Mouse (Mus musculus) midbrain, embryonic 13.5 days (tissue): ENCODE measurements around the gene Lysmd2. TPM values are rescaled to one million over a fixed set of nuclear protein-coding genes. Genes with fewer than 3 reads are reported as not detected.
A peak's percentile ranks its signal among the peaks of the same experiment; 100 is the strongest.
"Not testable (repeated sequence)": the region's sequence is repeated elsewhere in the genome, so short reads cannot be mapped to it uniquely, and the experiment has no call there.

Experiments
- ATAC-seq: fragments of 200-750 bp; cut with Nextera tagmentation; 2 replicates; pipeline ENCODE4 v1.8.0; 2017; ENCODE audit warnings: mild to moderate bottlenecking, moderate TSS enrichment, moderate library complexity
- H3K27ac ChIP-seq: fragments of 300-500 bp; sonication (generic); 2 replicates; pipeline ENCODE4 v1.5.1; 2015; ENCODE audit warnings: inconsistent platforms, mild to moderate bottlenecking, moderate library complexity
- H3K27me3 ChIP-seq: fragments of 300-500 bp; sonication (generic); 2 replicates; pipeline ENCODE4 v1.6.1; 2015; ENCODE audit warnings: mild to moderate bottlenecking, inconsistent platforms
- H3K36me3 ChIP-seq: fragments of 300-500 bp; sonication (generic); 2 replicates; pipeline ENCODE4 v1.6.1; 2015; ENCODE audit warnings: mild to moderate bottlenecking, inconsistent platforms
- H3K4me1 ChIP-seq: fragments of 300-500 bp; sonication (generic); replicated peaks from 2 replicates; pipeline ENCODE4 v1.6.1; 2015; ENCODE audit warnings: inconsistent platforms
- H3K4me2 ChIP-seq: fragments of 300-500 bp; sonication (generic); replicated peaks from 2 replicates; pipeline ENCODE4 v1.6.1; 2015; ENCODE audit warnings: moderate library complexity, mild to moderate bottlenecking, inconsistent platforms
- H3K4me3 ChIP-seq: fragments of 300-500 bp; sonication (generic); replicated peaks from 2 replicates; pipeline ENCODE4 v1.5.1; 2015; ENCODE audit warnings: mild to moderate bottlenecking, inconsistent platforms
- H3K9ac ChIP-seq: fragments of 300-500 bp; sonication (generic); replicated peaks from 2 replicates; pipeline ENCODE4 v1.6.1; 2015; ENCODE audit warnings: mild to moderate bottlenecking, inconsistent platforms
- H3K9me3 ChIP-seq: fragments of 300-500 bp; sonication (generic); 2 replicates; pipeline ENCODE4 v1.6.1; 2016; ENCODE audit warnings: mild to moderate bottlenecking, inconsistent platforms
- WGBS: fragments of 180-500 bp; shearing (Covaris S2); methylation state at CpG from one replicate; pipeline ENCODE4 v1.1.7; 2015; 5-methylcytosine and 5-hydroxymethylcytosine counted together
- polyA plus RNA-seq: library from polyadenylated mRNA; unstranded; fragments of >200 nt; fragmentation: Nextera tagmentation; extraction: Ambion mirVana; gene quantifications from 2 replicates; pipeline ENCODE4 v1.2.1, GENCODE M21; 2015

The Lysmd2 gene
- polyA plus RNA-seq, 1 experiment from 2014 or later = 17.9 TPM

GRCm38 (mm10) chr9:75632902-75633301 is 7.4 kb downstream of the Lysmd2 start:
- H3K36me3 ChIP-seq = no peaks in the 10 kb centered on the region
- H3K9me3 ChIP-seq = no peaks in the 10 kb centered on the region
- ATAC-seq = no peak; the same call in 1 of the 2 replicates
- H3K27me3 ChIP-seq = no peaks in the 10 kb centered on the region
- WGBS = 17% methylated on average over 1 of the region's 1 CpGs
- no peak overlapping the region for H3K9ac ChIP-seq
- H3K27ac ChIP-seq = 0 out of 2 replicates have a peak overlapping the region, but pooled peaks have one; percentile 4
- no peak overlapping the region for H3K4me3 ChIP-seq
- H3K4me1 ChIP-seq = peaks cover 7% of the 10 kb centered on the region; the same call in 1 of the 2 replicates
- H3K4me2 ChIP-seq = no peak overlapping the region

DNA sequence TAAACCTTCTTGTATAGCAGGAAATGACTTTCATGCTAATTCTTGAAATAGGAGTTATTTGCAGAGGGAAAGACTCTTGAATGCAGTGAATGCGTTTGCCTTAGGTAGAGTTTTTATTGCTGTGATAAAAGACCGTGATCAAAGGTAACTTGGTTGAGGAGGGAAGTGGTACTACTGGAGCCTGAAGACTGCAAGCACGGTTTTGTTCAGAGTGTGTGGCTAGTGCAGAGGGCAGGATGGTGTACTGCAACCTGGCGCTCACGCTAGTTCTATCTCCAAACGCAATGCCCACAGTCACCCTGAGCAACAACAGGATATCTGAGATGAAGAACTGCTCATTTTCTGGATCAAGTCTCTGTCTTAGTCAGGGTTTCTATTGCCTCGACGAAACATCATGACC is 8.1 kb downstream of the Lysmd2 start:
- no peaks in the 10 kb centered on the region for H3K9me3 ChIP-seq
- ATAC-seq = no peak
- WGBS = 92% methylated on average over 8 of the region's 8 CpGs

DNA sequence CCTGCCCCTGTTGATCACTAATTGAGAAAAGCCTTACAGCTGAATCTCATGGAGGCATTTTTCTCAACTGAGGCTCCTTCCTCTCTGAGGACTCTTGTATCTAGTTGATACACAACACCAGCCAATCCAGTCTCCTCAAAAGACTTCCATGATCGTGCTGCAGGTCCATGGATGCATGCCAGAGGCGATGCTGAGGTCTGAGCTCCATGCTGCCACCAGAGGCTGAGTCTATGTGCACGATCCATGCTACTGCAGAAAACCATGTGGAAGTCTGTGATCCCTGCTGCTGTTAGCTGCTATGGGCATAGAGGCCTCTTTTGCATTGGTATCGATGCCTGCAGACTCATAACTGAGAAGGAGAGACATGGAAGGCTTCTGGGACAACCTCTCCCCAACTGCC is 8.7 kb downstream of the Lysmd2 start:
- Histone ChIP-seq H3K27me3 (no peaks in the 10 kb centered on the region), H3K4me2 (no peak overlapping the region), H3K4me1 (peaks cover 7% of the 10 kb centered on the region; the same call in 1 of the 2 replicates), H3K9ac (no peak overlapping the region), H3K9me3 (no peaks in the 10 kb centered on the region), H3K4me3 (no peak overlapping the region), H3K27ac (no peak overlapping the region), H3K36me3 (no peaks in the 10 kb centered on the region)
- no peak for ATAC-seq
- WGBS = 82% methylated on average over 4 of the region's 4 CpGs

More for the DNA sequence above, 8.1 kb downstream of the Lysmd2 start:
- Histone ChIP-seq H3K4me3 (no peak overlapping the region), H3K27ac (no peak overlapping the region), H3K4me2 (no peak overlapping the region), H3K9ac (no peak overlapping the region), H3K4me1 (peaks cover 7% of the 10 kb centered on the region; the same call in 1 of the 2 replicates), H3K27me3 (no peaks in the 10 kb centered on the region), H3K36me3 (no peaks in the 10 kb centered on the region)

DNA sequence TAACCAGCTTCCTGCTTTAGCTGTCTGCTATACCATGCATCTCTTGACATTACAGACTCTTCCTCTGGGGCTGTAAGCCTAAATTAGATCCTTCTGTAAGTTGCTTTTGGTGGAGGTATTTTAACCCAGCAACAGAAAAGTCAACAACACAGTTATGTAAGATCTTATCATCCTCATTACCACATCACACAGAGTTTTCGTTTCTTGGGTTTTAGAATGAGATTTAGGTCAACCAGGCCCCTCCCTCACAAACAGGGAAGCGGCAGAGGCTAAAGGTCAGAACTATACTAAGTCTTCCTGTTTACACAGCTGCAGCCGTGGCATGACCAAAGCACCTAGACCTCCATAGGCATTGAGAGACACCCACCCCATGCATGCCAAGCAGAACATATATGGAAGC is 19.9 kb downstream of the Lysmd2 start:
- Histone ChIP-seq H3K27ac (no peak overlapping the region), H3K27me3 (no peaks in the 10 kb centered on the region), H3K4me3 (no peak overlapping the region), H3K9ac (no peak overlapping the region), H3K4me2 (no peak overlapping the region), H3K4me1 (no peaks in the 10 kb centered on the region), H3K9me3 (no peaks in the 10 kb centered on the region), H3K36me3 (peaks cover 86% of the 10 kb centered on the region)
- ATAC-seq = no peak
- 72% methylated on average over 3 of the region's 3 CpGs for WGBS

- Histone ChIP-seq H3K4me1 (peaks cover 8% of the 10 kb centered on the region; the same call in 1 of the 2 replicates), H3K4me3 (no peak overlapping the region), H3K4me2 (no peak overlapping the region), H3K27ac (no peak overlapping the region), H3K9me3 (no peaks in the 10 kb centered on the region), H3K27me3 (no peaks in the 10 kb centered on the region), H3K9ac (no peak overlapping the region), H3K36me3 (peaks cover 81% of the 10 kb centered on the region)
- WGBS = 60% methylated on average over 12 of the region's 12 CpGs
- peak; percentile 77 for ATAC-seq
Measured at GRCm38 (mm10) chr9:75653981-75654911, 28.7 kb downstream of the Lysmd2 start.

GRCm38 (mm10) chr9:75656456-75656855 is 30.9 kb downstream of the Lysmd2 start:
- not testable (repeated sequence) for ATAC-seq, H3K4me1 ChIP-seq, H3K4me2 ChIP-seq, H3K9me3 ChIP-seq, H3K9ac ChIP-seq, H3K4me3 ChIP-seq, H3K27me3 ChIP-seq, H3K27ac ChIP-seq
- 89% methylated on average over 3 of the region's 3 CpGs for whole genome bisulfite sequencing
- peaks cover 79% of the 10 kb centered on the region for H3K36me3 ChIP-seq

- Histone ChIP-seq H3K9ac (no peak overlapping the region), H3K36me3 (peaks cover 74% of the 10 kb centered on the region), H3K4me2 (no peak overlapping the region), H3K9me3 (no peaks in the 10 kb centered on the region), H3K4me1 (no peaks in the 10 kb centered on the region), H3K27me3 (no peaks in the 10 kb centered on the region), H3K27ac (no peak overlapping the region), H3K4me3 (no peak overlapping the region)
- ATAC-seq = no peak
- 93% methylated on average over 8 of the region's 8 CpGs for WGBS
Measured at GRCm38 (mm10) chr9:75660917-75661316, 35.4 kb downstream of the Lysmd2 start.

- no peak overlapping the region for H3K27ac ChIP-seq
- no peak overlapping the region for H3K4me2 ChIP-seq
- peaks cover 74% of the 10 kb centered on the region for H3K36me3 ChIP-seq
- 85% methylated on average over 6 of the region's 6 CpGs for WGBS
- no peaks in the 10 kb centered on the region for H3K9me3 ChIP-seq
- no peak overlapping the region for H3K9ac ChIP-seq
- no peaks in the 10 kb centered on the region for H3K4me1 ChIP-seq
- no peak overlapping the region for H3K4me3 ChIP-seq
- ATAC-seq = no peak
- H3K27me3 ChIP-seq = no peaks in the 10 kb centered on the region
Measured at GRCm38 (mm10) chr9:75665364-75665763, 39.8 kb downstream of the Lysmd2 start.

DNA sequence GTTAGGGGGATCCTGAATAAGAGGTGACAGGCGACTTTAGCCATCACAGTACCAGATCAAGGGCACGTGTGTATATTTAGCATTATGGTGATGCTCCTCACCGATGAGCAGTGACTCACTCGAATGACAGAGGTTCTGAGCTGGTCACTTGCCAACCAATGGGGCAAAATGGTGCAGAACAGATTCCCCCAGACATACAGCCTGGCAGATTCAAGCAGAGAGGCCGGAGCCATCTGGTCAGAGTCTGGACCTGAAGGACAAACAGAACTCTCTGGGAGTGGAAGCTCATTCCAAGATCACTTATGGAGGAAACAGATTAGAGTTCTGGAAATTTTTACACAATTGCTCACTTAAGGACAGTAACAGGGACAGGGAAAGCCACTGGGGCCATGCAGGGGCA is 41.1 kb downstream of the Lysmd2 start:
- Histone ChIP-seq H3K4me1 (no peaks in the 10 kb centered on the region), H3K27me3 (no peaks in the 10 kb centered on the region), H3K4me3 (no peak overlapping the region), H3K4me2 (no peak overlapping the region), H3K9me3 (no peaks in the 10 kb centered on the region), H3K9ac (no peak overlapping the region), H3K36me3 (peaks cover 70% of the 10 kb centered on the region), H3K27ac (no peak overlapping the region)
- ATAC-seq = no peak
- 84% methylated on average over 5 of the region's 5 CpGs for WGBS

- Histone ChIP-seq H3K4me3 (no peak overlapping the region), H3K27ac (no peak overlapping the region), H3K27me3 (no peaks in the 10 kb centered on the region), H3K4me1 (no peaks in the 10 kb centered on the region), H3K9me3 (no peaks in the 10 kb centered on the region), H3K9ac (no peak overlapping the region), H3K36me3 (peaks cover 89% of the 10 kb centered on the region), H3K4me2 (no peak overlapping the region)
- 0 out of 2 replicates have a peak, but pooled peaks have one; percentile 57 for ATAC-seq
- WGBS = 36% methylated on average over 6 of the region's 6 CpGs
Measured at GRCm38 (mm10) chr9:75672769-75673168, 47.2 kb downstream of the Lysmd2 start.

DNA sequence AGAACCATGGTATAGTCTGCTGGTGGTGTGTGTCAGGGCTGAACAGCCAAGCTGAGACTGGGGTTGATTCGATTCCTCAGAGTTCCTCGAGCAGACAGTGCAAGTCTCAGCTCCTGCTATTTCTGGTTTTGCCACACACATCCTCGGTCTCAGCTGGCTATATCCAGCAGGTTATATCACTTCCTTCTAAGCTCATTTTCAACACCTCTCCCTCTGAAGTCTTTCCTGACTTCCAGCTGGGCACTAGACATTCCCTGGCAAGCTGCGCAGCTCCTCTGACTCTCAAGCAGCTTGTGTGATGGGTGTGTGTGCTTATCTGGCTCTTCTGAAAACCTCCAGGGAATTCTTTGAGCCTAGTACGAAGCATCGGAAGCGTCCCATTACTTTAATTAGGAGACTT is 50.7 kb downstream of the Lysmd2 start:
- 80% methylated on average over 7 of the region's 7 CpGs for WGBS
- H3K27me3 ChIP-seq = no peaks in the 10 kb centered on the region
- no peak overlapping the region for H3K4me2 ChIP-seq
- H3K9me3 ChIP-seq = no peaks in the 10 kb centered on the region
- no peak overlapping the region for H3K27ac ChIP-seq
- ATAC-seq = no peak
- no peak overlapping the region for H3K9ac ChIP-seq
- H3K36me3 ChIP-seq = peaks cover 87% of the 10 kb centered on the region
- H3K4me3 ChIP-seq = no peak overlapping the region
- peaks cover 10% of the 10 kb centered on the region; the same call in 1 of the 2 replicates for H3K4me1 ChIP-seq

DNA sequence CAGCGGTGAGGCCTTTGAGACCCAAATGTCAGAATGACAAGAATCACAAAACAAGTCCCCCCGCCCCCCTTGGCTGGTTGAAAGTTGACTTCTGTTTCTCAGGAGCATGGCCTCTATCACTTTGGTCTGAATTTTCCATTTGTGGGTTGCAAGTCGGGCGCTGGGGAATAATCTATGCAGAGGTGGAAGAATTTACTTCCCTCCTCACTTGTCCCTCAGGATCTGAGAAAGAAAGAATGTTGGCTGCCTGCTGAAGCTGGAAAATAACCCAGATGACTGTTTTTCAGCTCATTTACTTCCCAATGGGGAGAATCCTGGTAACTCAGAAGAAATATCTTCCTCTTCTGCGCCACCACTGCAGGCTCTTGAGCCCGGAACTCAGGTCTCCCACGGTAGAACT is 52.8 kb downstream of the Lysmd2 start:
- no peak overlapping the region for H3K27ac ChIP-seq
- no peak overlapping the region for H3K4me3 ChIP-seq
- H3K4me1 ChIP-seq = peaks cover 22% of the 10 kb centered on the region
- WGBS = 85% methylated on average over 7 of the region's 7 CpGs
- peaks cover 72% of the 10 kb centered on the region for H3K36me3 ChIP-seq
- H3K27me3 ChIP-seq = no peaks in the 10 kb centered on the region
- no peaks in the 10 kb centered on the region for H3K9me3 ChIP-seq
- no peak for ATAC-seq
- H3K9ac ChIP-seq = no peak overlapping the region
- H3K4me2 ChIP-seq = no peak overlapping the region
